Mouse (Mus musculus) megakaryocyte-erythroid progenitor cell, adult 5-6 weeks (primary cell): ENCODE measurements around the gene Atp6v1a. TPM values are rescaled to one million over a fixed set of nuclear protein-coding genes. Genes with fewer than 3 reads are reported as not detected.

Experiments used
- ATAC-seq: replicated peaks from 2 replicates; pipeline ENCODE4 v1.8.0; 2016; ENCODE audit warnings: mild to moderate bottlenecking, inconsistent platforms; ENCODE audit not compliant: severe bottlenecking, poor library complexity, low FRiP score, low TSS enrichment
- total RNA-seq, 2 experiments: library from RNA; stranded (forward) in 1 of 2; stranded (reverse) in 1 of 2; fragments of 200-1000, 215-1000 nt in 1 of 2; fragments of >200 nt in 1 of 2; fragmentation: Nextera tagmentation in 1 of 2; gene quantifications; 2 replicates each; pipeline ENCODE4 v1.2.3; 2014 to 2017

Atp6v1a gene
- total RNA-seq, 2 experiments from 2014 or later = 20.8 to 76.9 TPM

DNA sequence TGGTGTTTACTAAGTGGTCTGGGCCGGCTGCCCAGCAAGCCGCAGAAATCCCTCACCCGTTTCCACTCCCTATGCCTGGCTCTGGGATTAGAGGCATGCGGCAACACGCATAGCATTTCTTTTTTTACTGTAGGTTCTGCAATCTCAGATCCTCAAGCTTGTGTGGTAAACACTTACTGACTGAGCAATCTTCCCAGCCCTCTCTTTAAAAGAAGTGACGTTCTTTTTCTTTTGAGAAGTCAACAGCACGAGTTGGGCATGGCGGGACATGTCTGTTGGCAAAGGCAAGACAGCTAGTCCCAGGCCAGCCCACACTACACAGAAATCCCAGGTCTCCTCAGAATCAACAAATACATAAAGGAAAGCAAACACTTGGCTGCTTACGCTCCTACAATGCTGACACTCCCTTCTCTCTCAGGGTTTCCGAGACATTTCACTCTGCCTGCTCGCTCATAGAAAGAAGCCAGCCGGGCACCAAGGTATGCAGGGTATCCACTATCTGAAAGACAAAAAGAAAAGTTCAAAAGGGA is 38.3 kb downstream of the Atp6v1a start:
- no peak for ATAC-seq

DNA sequence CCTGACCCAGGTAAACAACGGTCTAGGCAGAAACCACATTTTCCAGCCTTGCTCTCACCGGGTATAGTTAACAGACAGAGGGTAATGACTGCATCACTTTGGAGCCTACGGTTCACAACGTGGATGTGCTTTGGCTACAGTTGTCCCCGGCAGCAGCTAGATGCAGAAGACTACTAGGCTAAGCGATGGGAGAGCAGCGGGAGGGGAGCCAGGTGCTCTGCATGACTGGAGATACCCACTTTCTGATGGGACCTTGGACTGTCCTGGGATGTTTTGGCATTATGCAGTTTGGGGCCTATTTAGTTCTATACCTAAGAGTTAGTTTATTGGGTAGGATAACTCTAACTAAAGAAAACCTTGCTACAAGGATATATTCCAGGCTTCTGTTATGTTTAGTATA is 40.1 kb downstream of the Atp6v1a start:
- ATAC-seq = no peak

DNA sequence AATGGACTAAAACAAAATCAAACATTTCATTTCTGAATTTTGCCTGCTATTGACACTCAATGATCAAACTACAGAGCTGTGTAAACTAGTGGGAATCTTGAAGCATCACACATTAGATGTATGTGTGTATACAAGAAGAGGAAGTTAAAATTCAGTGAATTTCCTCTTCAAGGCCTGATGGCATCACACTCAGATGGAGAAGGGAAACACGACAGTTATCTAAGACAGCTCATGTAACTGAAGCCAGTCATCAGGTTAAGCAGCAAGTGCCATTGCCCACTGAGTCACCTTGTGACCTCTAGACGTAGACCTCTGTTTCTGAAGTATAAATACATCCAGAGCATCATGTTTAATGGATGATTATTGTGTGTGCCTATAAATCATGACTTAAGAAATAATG is 51.9 kb downstream of the Atp6v1a start:
- no peak for ATAC-seq

DNA sequence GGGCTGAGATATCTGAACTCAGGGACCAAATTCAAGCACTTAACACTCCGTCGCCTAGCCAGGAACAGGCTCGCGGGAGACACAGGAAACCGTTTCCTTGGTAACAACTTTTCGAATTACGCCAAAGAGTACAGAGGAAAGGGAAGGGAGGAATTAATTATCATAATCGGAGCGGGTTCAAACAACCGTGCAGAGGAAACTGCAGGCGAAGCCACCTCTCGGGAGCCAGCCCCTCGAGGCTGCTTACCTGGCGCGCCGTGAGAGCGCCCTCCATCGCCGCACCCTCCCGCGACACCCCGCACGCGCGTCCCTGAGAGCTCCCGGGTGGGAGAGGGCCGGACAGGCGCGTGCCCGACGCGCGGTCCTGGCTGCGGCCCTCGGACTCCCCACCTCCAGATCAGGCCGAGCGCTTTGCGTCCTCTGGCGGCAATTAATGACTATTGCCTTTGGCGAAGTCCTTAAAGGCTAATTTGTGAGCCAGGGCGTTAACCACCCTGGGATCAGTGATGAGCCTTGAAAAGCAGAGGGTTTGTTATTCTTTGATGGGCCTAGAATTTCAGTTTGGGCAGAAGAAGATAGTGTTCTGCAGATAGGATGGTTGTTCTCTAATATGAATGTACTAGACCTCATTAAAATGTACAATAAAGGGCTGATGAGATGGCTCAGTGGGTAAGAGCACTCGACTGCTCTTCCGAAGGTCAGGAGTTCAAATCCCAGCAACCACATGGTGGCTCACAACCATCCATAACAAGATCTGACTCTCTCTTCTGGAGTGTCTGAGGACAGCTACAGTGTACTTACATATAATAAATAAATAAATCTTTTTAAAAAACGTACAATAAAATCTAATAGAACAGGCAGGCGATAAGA is 76.2 kb downstream of the Atp6v1a start, which contains the start of gene Gramd1c:
Gramd1c (minus strand) TSS at position 321 of the 870 bp plus-strand sequence.
- peak; percentile 92 for ATAC-seq

DNA sequence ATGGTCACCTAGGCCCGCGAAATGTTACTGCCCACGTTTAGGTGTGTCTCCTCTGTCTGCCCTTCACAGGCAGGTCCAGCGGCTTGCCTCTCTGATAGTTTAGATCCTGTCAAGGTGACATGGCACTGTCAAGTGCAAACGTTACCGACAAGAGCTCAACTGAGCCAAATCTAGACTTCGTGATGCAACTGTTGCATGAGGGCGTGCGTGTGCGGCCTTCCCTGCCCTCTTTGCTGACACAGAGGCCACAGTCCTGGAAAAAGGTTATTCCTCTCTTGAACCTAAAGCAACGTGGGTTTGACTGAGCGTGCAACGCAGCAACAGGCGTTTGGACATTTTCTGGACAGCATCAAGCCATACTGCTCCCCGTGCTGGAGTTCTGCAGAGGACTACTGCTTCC is 78.2 kb downstream of the Atp6v1a start:
- ATAC-seq = no peak

DNA sequence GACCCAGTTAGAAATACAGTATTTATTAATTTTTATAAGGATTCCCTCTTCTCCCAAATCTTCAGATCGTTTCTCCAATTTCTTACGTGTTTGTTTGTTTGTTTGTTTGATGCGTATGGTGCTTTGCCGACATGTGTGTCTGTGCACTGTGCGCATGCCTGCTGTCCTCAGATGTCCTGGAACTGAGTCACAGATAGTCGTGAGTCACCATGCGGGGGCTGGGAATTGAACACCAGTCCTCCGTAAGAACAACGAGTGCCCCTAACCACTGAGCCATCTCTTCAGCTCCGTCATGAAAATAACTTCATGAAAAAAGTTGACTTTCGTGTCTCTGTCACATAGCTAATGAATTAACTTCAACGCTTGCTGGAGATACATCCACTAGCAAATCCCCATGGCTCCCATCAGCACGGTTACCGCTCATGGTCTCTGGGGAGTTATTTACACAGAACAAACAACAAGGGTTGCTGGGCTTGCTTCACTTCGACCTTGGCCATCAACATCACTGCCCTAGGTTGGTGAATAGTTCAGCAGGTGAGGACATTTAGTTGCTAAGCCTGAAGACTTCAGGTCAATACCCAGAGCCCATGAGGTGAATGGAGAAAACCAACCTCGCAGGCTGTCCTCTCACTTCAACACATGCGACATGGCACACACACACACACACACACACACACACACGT is 78.8 kb downstream of the Atp6v1a start:
- no peak for ATAC-seq

DNA sequence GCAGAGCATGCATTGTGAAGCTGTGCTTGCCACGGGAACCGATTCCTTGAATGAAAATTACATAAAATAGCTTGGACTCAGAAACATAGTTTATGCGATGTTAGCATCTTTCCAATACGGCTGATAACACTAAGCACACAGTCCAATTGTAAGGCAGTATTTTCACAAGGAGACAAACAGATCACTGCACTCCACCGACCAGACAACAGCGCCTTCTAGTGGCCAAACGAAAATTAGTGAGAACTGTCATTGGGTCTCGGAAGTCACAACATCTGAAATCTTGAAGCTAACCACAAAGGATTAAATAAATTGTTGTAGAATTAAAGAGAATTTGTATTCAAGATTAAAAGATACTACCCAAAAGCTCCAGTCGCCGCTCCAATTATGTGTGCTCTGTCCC is 80.8 kb downstream of the Atp6v1a start:
- peak; percentile 74 for ATAC-seq

DNA sequence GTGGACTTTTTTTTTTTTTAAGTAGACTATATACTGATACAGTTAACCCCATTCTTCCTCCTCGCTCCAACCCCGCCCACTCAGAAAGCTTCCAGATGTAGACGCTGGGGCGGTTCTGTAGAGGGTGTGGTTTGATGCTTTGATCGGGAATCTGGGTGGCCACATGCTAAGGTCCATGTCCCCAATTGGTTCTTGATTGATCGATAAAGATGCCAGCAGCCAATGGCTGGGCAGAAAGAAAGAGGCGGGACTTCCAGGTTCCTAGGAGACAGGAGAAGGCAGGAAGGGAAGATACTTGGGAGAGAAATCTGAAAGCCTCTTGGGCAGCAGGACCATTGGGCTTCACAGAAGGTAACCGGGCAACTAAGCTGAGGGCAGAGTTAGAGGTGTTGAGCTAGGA is 83.7 kb downstream of the Atp6v1a start:
- 0 out of 2 replicates have a peak, but pooled peaks have one; percentile 15 for ATAC-seq

DNA sequence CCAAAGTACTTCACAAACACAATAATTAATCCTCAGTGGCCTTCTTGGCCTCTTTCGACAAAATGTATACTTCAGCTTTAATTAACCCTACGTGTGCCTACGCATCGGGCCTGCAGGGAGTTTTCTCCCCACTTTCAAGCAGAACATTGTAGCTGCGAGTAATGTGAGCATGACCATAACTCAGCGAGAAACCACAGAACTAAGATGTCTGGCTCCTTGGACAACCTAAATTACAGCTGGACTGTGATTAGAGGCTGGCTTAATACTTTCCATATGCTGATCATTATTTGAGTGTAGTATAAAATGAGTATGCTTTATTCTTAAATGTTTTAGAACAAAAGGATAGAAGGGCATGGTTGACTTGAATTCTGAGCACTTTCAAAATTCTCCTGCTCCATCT is 86.2 kb downstream of the Atp6v1a start:
- no peak for ATAC-seq

DNA sequence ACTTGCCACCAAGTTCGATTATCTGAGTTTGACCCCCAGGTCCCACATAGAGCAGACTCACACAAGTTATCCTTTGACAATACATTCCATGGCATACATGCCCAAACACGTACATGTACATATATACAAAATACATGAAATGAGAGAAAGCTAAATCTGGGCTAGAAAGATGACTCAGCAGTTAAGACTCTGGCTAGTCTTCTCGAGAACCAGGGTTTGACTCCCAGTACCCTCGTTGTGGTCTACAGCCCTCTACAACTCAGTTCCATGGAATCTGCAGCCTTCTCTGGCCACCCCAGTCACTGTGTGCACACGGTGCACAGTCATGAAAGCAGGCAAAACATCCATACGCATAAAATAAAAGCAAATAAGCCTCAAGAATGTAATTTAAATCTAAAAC is 87.1 kb downstream of the Atp6v1a start:
- ATAC-seq = no peak

DNA sequence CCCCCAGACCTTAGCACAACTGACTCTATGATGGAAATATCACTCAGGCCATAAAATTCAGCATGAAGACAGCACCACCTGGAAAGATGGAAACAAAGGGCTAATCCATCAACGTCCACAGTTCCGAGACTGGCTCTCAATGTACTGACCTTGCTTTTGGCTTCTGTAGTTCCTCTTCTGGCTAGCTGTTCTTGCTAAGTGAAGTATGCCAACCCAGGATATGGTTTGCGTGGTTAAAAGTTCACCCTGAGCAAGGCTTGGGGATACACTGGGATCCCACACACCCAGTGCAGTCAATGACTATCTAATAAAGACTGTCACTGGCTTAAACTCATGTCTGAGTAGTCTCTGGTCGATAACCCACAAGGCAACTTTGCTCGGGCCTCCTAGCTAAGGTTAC is 89.4 kb downstream of the Atp6v1a start:
- no peak for ATAC-seq

DNA sequence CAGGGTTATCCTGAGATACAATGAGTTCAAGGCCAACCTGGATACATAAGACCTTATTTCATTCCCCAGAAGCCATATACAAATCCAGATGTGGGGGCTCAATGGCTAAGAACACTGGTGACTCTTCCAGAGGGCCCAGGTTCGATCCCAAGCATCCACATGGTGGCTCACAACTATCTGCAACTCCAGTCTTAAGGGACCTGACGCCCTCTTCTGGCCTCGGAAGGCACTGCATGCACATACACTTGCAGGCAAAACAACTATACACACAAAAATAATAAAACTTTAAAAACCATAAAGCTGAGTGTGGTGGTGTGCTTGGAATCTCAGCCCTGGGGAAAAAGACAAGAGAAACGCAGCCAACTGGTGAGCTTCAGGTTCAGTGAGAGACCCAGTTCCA is 100.4 kb downstream of the Atp6v1a start:
- no peak for ATAC-seq

Other genes with a start within 250 kb of the Atp6v1a start
- 8.3 and 8.8 TPM in 2 replicates for gene Ccdc191, start 249.9 kb downstream of the Atp6v1a start, total RNA-seq (2014; fragmentation: Nextera tagmentation)
- 13.8 and 14.5 TPM in 2 replicates for gene Ccdc191, start 249.9 kb downstream of the Atp6v1a start, total RNA-seq (2017)
- 27.8 and 34.7 TPM in 2 replicates for gene Qtrt2, start 212.9 kb downstream of the Atp6v1a start, total RNA-seq (2014; fragmentation: Nextera tagmentation)
- 59.7 and 76.6 TPM in 2 replicates for gene Qtrt2, start 212.9 kb downstream of the Atp6v1a start, total RNA-seq (2017)
- gene Zdhhc23, start 159.9 kb downstream of the Atp6v1a start, total RNA-seq (2014; fragmentation: Nextera tagmentation) = 0.87 and 3.0 TPM in 2 replicates
- 0.80 and 1.6 TPM in 2 replicates for gene Zdhhc23, start 159.9 kb downstream of the Atp6v1a start, total RNA-seq (2017)
- 6.5 and 9.5 TPM in 2 replicates for gene Gramd1c, start 76.4 kb downstream of the Atp6v1a start, total RNA-seq (2014; fragmentation: Nextera tagmentation)
- 10.2 and 13.7 TPM in 2 replicates for gene Gramd1c, start 76.4 kb downstream of the Atp6v1a start, total RNA-seq (2017)
- 116 and 124 TPM in 2 replicates for gene Naa50, start 125 bp upstream of the Atp6v1a start, total RNA-seq (2014; fragmentation: Nextera tagmentation)
- gene Naa50, start 125 bp upstream of the Atp6v1a start, total RNA-seq (2017) = 153 and 162 TPM in 2 replicates
- gene Usf3, start 33.5 kb upstream of the Atp6v1a start, total RNA-seq (2014; fragmentation: Nextera tagmentation) = 41.1 and 42.8 TPM in 2 replicates
- 17.2 and 17.8 TPM in 2 replicates for gene Usf3, start 33.5 kb upstream of the Atp6v1a start, total RNA-seq (2017)
- gene Sidt1, start 193.5 kb upstream of the Atp6v1a start, total RNA-seq (2014; fragmentation: Nextera tagmentation) = 1.7 and 2.0 TPM in 2 replicates
- not detected in 2 replicates for gene Sidt1, start 193.5 kb upstream of the Atp6v1a start, total RNA-seq (2017)
- 20.4 and 27.5 TPM in 2 replicates for gene Spice1, start 207.4 kb upstream of the Atp6v1a start, total RNA-seq (2014; fragmentation: Nextera tagmentation)
- gene Spice1, start 207.4 kb upstream of the Atp6v1a start, total RNA-seq (2017) = 26.9 and 27.0 TPM in 2 replicates